Mouse (Mus musculus) CH12.LX (cell line): ENCODE results near the gene Pfas. TPM values are rescaled to one million over a fixed set of nuclear protein-coding genes. Genes with fewer than 3 reads are reported as not detected.

Experiments
- DNase-seq: peaks from one replicate; pipeline ENCODE4 v3.0.0-alpha.2; 2013; ENCODE audit errors: extremely low read depth
- H3K27ac ChIP-seq: 2 replicates; pipeline ENCODE4 v1.5.1; 2012; ENCODE audit warnings: low read depth, mild to moderate bottlenecking, control low read depth, moderate library complexity; ENCODE audit not compliant: insufficient read depth
- H3K27me3 ChIP-seq: replicated peaks from 2 replicates; pipeline ENCODE3; 2012; ENCODE audit warnings: inconsistent platforms
- H3K36me3 ChIP-seq, 2 experiments: replicated peaks in 1 of 2; 2 replicates each; pipeline versions ENCODE3 to v1.6.1; 2012; ENCODE audit warnings: inconsistent platforms in 1 of 2, low read length in 1 of 2, mild to moderate bottlenecking in 1 of 2, mixed read lengths in 1 of 2, moderate library complexity in 1 of 2; ENCODE audit not compliant: control insufficient read depth in 1 of 2, insufficient read depth in 1 of 2
- H3K4me1 ChIP-seq, 2 experiments: 2 replicates each; pipeline ENCODE4 v1.6.1; 2012; ENCODE audit warnings: inconsistent platforms in 1 of 2, moderate library complexity in 1 of 2; ENCODE audit not compliant: insufficient read depth in 2 of 2, control insufficient read depth in 1 of 2
- H3K4me2 ChIP-seq: 2 replicates; pipeline ENCODE4 v1.6.1; 2012; ENCODE audit warnings: low read depth, mild to moderate bottlenecking, control low read depth; ENCODE audit not compliant: poor library complexity, insufficient read depth, severe bottlenecking
- H3K4me3 ChIP-seq, 3 experiments: fragments of 150-350 bp in 1 of 3; sonication (generic) in 1 of 3; replicated peaks in 1 of 3; 2 replicates each; pipeline versions ENCODE3 to v1.5.1; 2011 to 2012; ENCODE audit warnings: low read depth in 2 of 3, low read length in 2 of 3, mild to moderate bottlenecking in 2 of 3, moderate library complexity in 2 of 3, control low read depth in 1 of 3, improper control_type of control experiment in 1 of 3, inconsistent platforms in 1 of 3, mixed read lengths in 1 of 3; ENCODE audit not compliant: poor library complexity in 1 of 3
- H3K79me2 ChIP-seq: replicated peaks from 2 replicates; pipeline ENCODE4 v1.6.1; 2012; ENCODE audit warnings: mild to moderate bottlenecking, moderate library complexity; ENCODE audit not compliant: control insufficient read depth, poor library complexity, insufficient read depth, severe bottlenecking; ENCODE audit errors: extremely low read depth
- H3K9ac ChIP-seq: 2 replicates; pipeline ENCODE4 v1.6.1; 2012; ENCODE audit warnings: low read depth, mild to moderate bottlenecking, control low read depth, moderate library complexity; ENCODE audit not compliant: insufficient read depth
- H3K9me3 ChIP-seq: replicated peaks from 2 replicates; pipeline ENCODE3; 2012; ENCODE audit warnings: low read length, inconsistent platforms, mixed read lengths
- BHLHE40 ChIP-seq: IDR thresholded peaks from 2 replicates; pipeline ENCODE4 v1.6.1; 2011; ENCODE audit warnings: mild to moderate bottlenecking, low read depth, low read length, improper control_type of control experiment
- CHD1 ChIP-seq: IDR thresholded peaks from 2 replicates; pipeline ENCODE4 v1.6.1; 2012; ENCODE audit warnings: low read depth, low read length, improper control_type of control experiment, inconsistent platforms
- CHD2 ChIP-seq: IDR thresholded peaks from 2 replicates; pipeline ENCODE4 v1.6.1; 2011; ENCODE audit warnings: low read length, improper control_type of control experiment
- CTCF ChIP-seq, 2 experiments: IDR thresholded peaks in 1 of 2; conservative IDR thresholded peaks in 1 of 2; 2 replicates each; pipeline ENCODE4 v1.5.1; 2011 to 2012; ENCODE audit warnings: low read depth in 2 of 2, low read length in 2 of 2, improper control_type of control experiment in 1 of 2, inconsistent platforms in 1 of 2, mild to moderate bottlenecking in 1 of 2, moderate library complexity in 1 of 2
- E2F4 ChIP-seq: IDR thresholded peaks from 2 replicates; pipeline ENCODE4 v1.6.1; 2011; ENCODE audit warnings: low read depth, low read length, improper control_type of control experiment; ENCODE audit not compliant: insufficient replicate concordance
- ELF1 ChIP-seq: IDR thresholded peaks from 2 replicates; pipeline ENCODE4 v1.6.1; 2014; ENCODE audit warnings: low read depth, mild to moderate bottlenecking, inconsistent platforms, low read length, improper control_type of control experiment
- HCFC1 ChIP-seq: IDR thresholded peaks from 2 replicates; pipeline ENCODE4 v1.6.1; 2012; ENCODE audit warnings: low read depth, mild to moderate bottlenecking, inconsistent platforms, low read length, improper control_type of control experiment
- IRF4 ChIP-seq: IDR thresholded peaks from 2 replicates; pipeline ENCODE4 v1.6.1; 2014; ENCODE audit warnings: low read depth, mild to moderate bottlenecking, inconsistent platforms, low read length, improper control_type of control experiment
- KAT2A ChIP-seq: IDR thresholded peaks from 2 replicates; pipeline ENCODE4 v1.6.1; 2012; ENCODE audit warnings: low read length, improper control_type of control experiment, inconsistent platforms; ENCODE audit not compliant: insufficient replicate concordance
- MAX ChIP-seq: IDR thresholded peaks from 2 replicates; pipeline ENCODE4 v1.6.1; 2011; ENCODE audit warnings: low read length, improper control_type of control experiment
- MEF2A ChIP-seq: IDR thresholded peaks from 2 replicates; pipeline ENCODE4 v1.6.1; 2014; ENCODE audit warnings: low read depth, mild to moderate bottlenecking, inconsistent platforms, low read length, improper control_type of control experiment, borderline replicate concordance
- MXI1 ChIP-seq: IDR thresholded peaks from 2 replicates; pipeline ENCODE4 v1.6.1; 2011; ENCODE audit warnings: mild to moderate bottlenecking, low read depth, low read length, improper control_type of control experiment
- NRF1 ChIP-seq: IDR thresholded peaks from 2 replicates; pipeline ENCODE4 v1.6.1; 2014; ENCODE audit warnings: low read depth, mild to moderate bottlenecking, inconsistent platforms, low read length, improper control_type of control experiment, moderate library complexity
- PAX5 ChIP-seq: IDR thresholded peaks from 2 replicates; pipeline ENCODE4 v1.6.1; 2012; ENCODE audit warnings: low read length, inconsistent platforms, mixed read lengths
- POLR2A ChIP-seq: IDR thresholded peaks from 2 replicates; pipeline ENCODE4 v1.6.1; 2011; ENCODE audit warnings: low read depth, mild to moderate bottlenecking, improper control_type of control experiment, low read length
- POLR2AphosphoS2 ChIP-seq: IDR thresholded peaks from 2 replicates; pipeline ENCODE4 v1.6.1; 2011; ENCODE audit warnings: low read depth, low read length, improper control_type of control experiment
- RAD21 ChIP-seq: IDR thresholded peaks from 2 replicates; pipeline ENCODE4 v1.6.1; 2011; ENCODE audit warnings: low read depth, mild to moderate bottlenecking, low read length, improper control_type of control experiment, moderate library complexity
- RCOR1 ChIP-seq: conservative IDR thresholded peaks from 2 replicates; pipeline ENCODE4 v1.6.1; 2012; ENCODE audit warnings: low read depth, mild to moderate bottlenecking, inconsistent platforms, low read length, improper control_type of control experiment
- SIN3A ChIP-seq: IDR thresholded peaks from 2 replicates; pipeline ENCODE4 v1.6.1; 2012; ENCODE audit warnings: low read length, improper control_type of control experiment, inconsistent platforms
- TBP ChIP-seq: conservative IDR thresholded peaks from 2 replicates; pipeline ENCODE4 v1.6.1; 2011; ENCODE audit warnings: low read depth, low read length, improper control_type of control experiment
- TCF12 ChIP-seq: IDR thresholded peaks from 2 replicates; pipeline ENCODE4 v1.6.1; 2014; ENCODE audit warnings: low read depth, mild to moderate bottlenecking, inconsistent platforms, low read length, improper control_type of control experiment
- USF2 ChIP-seq: conservative IDR thresholded peaks from 2 replicates; pipeline ENCODE4 v1.6.1; 2011; ENCODE audit warnings: low read depth, low read length, improper control_type of control experiment
- ZMIZ1 ChIP-seq: IDR thresholded peaks from 2 replicates; pipeline ENCODE4 v1.6.1; 2012; ENCODE audit warnings: low read depth, mild to moderate bottlenecking, inconsistent platforms, low read length, improper control_type of control experiment
- ZNF384 ChIP-seq: IDR thresholded peaks from 2 replicates; pipeline ENCODE4 v1.6.1; 2012; ENCODE audit warnings: low read depth, low read length, improper control_type of control experiment, inconsistent platforms
- dilution Hi-C: fragments of 300-500 bp; cut with MboI; formaldehyde crosslinking; loops from 2 replicates; pipeline ENCODE4 v1.14.3; 2020; ENCODE audit warnings: low sequenced_read_pairs; ENCODE audit not compliant: extremely low pct_unique_long_range_greater_than_20kb, extremely low pct_ligation_motif_present
- in situ Hi-C: fragments of 300-500 bp; cut with MboI; formaldehyde crosslinking; loops from 3 replicates; pipeline ENCODE4 v1.14.3; 2019; ENCODE audit warnings: low sequenced_read_pairs, low pct_ligation_motif_present, low pct_unique_long_range_greater_than_20kb, mixed read lengths
- polyA plus RNA-seq: library from polyadenylated mRNA; unstranded; fragments of >175 nt; gene quantifications from 2 replicates; pipeline ENCODE4 v1.2.1, GENCODE M21; 2012; ENCODE audit warnings: low read depth; ENCODE audit not compliant: insufficient read length
- total RNA-seq, 2 experiments: library from RNA; depleted of rRNA; stranded (reverse); fragments of 300-350 nt in 1 of 2; fragments of >200 nt in 1 of 2; gene quantifications; 2 replicates each; pipeline ENCODE4 v1.2.3; 2012 to 2014

The Pfas gene
- total and polyA plus RNA-seq, 3 experiments, result 61.9 to 110 (median 72.9) TPM

DNA sequence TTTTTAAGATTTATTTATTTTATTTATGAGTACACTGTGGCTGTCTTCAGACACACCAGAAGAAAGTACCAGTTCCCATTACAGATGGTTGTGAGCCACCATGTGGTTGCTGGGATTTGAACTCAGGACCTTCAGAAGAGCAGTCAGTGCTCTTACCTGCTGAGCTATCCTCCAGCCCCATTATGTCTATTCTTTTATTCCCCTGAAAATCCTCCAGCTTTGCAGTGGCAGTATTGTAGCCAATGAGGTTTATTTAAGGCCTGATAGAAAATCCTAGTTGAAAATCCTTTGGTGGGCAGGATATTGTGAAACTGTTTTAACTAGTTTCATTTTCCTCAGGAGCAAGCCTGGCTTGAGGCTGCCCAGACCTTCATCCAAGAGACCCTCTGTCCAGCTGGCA is 12.4 kb upstream of the Pfas start:
- H3K4me1 ChIP-seq, result peaks cover 5 to 21% of the 10 kb centered on the region in 2 experiments; a peak in 3 of 4 replicates
- no peak overlapping the region for H3K27ac ChIP-seq
- dilution Hi-C loops, result no loop called here
- in situ Hi-C loops, result no loop called here
- H3K79me2 ChIP-seq, result peaks cover 18% of the 10 kb centered on the region
- TF ChIP-seq BHLHE40, result no peak
- peak; percentile 84 for TF ChIP-seq TBP
- TF ChIP-seq E2F4, result no peak
- H3K4me3 ChIP-seq, result no peak overlapping the region
- no peaks in the 10 kb centered on the region for H3K27me3 ChIP-seq
- no peak overlapping the region for H3K4me2 ChIP-seq
- H3K9ac ChIP-seq, result no peak overlapping the region
- DNase-seq, result no peak
- H3K36me3 ChIP-seq, result peaks cover 40 to 59% of the 10 kb centered on the region in 2 experiments
- no peaks in the 10 kb centered on the region for H3K9me3 ChIP-seq

DNA sequence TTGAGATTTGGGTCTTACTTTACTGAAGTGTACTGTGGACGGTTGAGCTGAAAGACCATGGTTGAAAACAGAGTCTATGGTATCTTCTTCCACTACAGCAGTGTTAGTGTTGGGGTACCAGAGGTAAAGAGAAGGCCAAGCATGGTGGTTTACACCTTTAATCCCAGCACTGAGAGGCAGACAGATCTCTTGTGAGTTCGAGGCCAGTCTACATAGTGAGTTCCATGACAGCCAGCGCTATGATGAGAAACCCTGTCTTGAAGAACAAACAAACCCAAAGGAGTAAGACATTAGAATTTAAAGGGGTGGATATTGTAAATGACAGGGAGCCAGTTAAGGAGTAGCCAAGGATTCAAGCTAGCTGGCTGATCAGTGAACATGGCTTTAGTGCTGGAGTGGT is 8.5 kb upstream of the Pfas start:
- dilution Hi-C loops, result no loop called here
- in situ Hi-C loops, result no loop called here
- H3K4me1 ChIP-seq, result peaks cover 5 to 28% of the 10 kb centered on the region in 2 experiments; a peak in 3 of 4 replicates

DNA sequence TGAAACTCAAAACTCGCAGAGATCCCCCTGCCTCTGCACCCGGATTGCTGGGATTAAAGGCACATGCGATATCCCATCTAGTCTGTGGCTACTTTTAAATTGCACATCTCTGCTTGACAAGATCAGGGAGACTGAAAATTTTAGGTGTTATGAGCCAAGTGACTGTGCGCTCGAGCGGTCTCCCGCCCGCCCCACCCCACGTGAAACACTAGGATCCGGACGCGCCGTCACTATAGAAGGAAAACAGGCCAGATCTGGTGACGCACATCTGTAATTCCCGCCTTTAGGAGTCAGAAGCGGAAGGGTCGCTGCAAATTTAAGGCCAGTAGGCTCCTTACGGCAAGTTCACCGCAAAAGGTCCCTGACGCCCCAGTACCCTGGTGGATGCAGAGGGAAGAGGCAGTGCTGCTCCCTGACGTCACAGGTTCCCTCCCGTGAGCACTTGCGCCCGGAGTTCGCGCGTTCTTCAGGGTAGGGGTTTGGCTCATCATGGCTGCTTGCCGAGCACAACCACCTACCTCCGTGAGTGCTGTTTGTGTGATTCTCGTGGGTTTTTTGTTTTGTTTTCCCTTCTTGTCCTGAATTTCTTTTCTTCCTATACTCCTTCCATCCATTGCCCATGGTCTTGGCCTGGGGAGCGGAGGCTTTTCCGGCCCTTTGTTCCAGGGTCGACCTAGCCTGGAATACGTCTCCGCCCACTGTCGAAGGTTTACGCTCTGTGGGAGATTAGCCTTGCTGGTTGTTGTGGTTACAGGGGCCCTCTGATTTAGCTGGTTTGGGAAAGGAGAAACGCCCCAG is 7.6 kb upstream of the Pfas start, which contains the start of gene Ctc1:
TSS of gene Ctc1 (plus strand) at position 268 of the 798 bp plus-strand sequence.
- Histone ChIP-seq H3K27me3 (no peaks in the 10 kb centered on the region), H3K9ac (peak within 1 kb of the TSS; percentile 97), H3K27ac (peak within 1 kb of the TSS; percentile 49), H3K4me2 (peak within 1 kb of the TSS; percentile 75), H3K79me2 (peaks cover 18% of the 10 kb centered on the region), H3K4me1 (peaks cover 5 to 30% of the 10 kb centered on the region in 2 experiments; a peak in 3 of 4 replicates), H3K4me3 (peak within 1 kb of the TSS; percentile 66 to 80 (median 70)), H3K9me3 (no peaks in the 10 kb centered on the region), H3K36me3 (peaks cover under 1 to 11% of the 10 kb centered on the region in 2 experiments)
- in situ Hi-C loops (no loop called here), dilution Hi-C loops (no loop called here)
- DNase-seq, result peak; percentile 98
- TF ChIP-seq TBP (peak; percentile 92), RCOR1 (no peak), KAT2A (peak; percentile 80), CHD1 (peak; percentile 35; the same call in 1 of the 2 replicates), RAD21 (no peak), IRF4 (peak; percentile 40), ZNF384 (0 out of 2 replicates have a peak, but pooled peaks have one; percentile 5), MXI1 (peak; percentile 83), ELF1 (peak; percentile 69; the same call in 1 of the 2 replicates), PAX5 (no peak), SIN3A (peak; percentile 90), E2F4 (peak; percentile 99), BHLHE40 (peak; percentile 64), POLR2A (peak; percentile 99), TCF12 (peak; percentile 95), CHD2 (peak; percentile 61; the same call in 1 of the 2 replicates), ZMIZ1 (peak; percentile 94), MAX (peak; percentile 69), POLR2AphosphoS2 (peak; percentile 88; the same call in 1 of the 2 replicates), USF2 (no peak), MEF2A (peak; percentile 77)

More for the DNA sequence above, 8.5 kb upstream of the Pfas start:
- H3K27me3 ChIP-seq, result no peaks in the 10 kb centered on the region
- H3K36me3 ChIP-seq, result peaks cover 8 to 20% of the 10 kb centered on the region in 2 experiments
- H3K9me3 ChIP-seq, result no peaks in the 10 kb centered on the region
- H3K4me3 ChIP-seq, result peak overlapping the region; percentile 66 to 80 (median 70)
- peak; percentile 52 for DNase-seq
- peaks cover 18% of the 10 kb centered on the region for H3K79me2 ChIP-seq
- H3K9ac ChIP-seq, result peak overlapping the region; percentile 97
- H3K27ac ChIP-seq, result peak overlapping the region; percentile 49
- no peak for TF ChIP-seq HCFC1
- 0 out of 2 replicates have a peak, but pooled peaks have one; percentile 30 for TF ChIP-seq TBP
- TF ChIP-seq CTCF (conservative IDR thresholded peaks at IDR 0.05 in 1 of 2, IDR thresholded peaks at IDR 0.05 in 1 of 2; ENCODE audit: low read depth in 2 of 2, low read length in 2 of 2), result no peak
- TF ChIP-seq CHD1, result 0 out of 2 replicates have a peak, but pooled peaks have one; percentile 13
- no peak for TF ChIP-seq NRF1
- peak overlapping the region; percentile 69 for H3K4me2 ChIP-seq
